ENCODE assay signal across 8 mouse cellular contexts in genomic region chr7:135790978-135791377, GRCm38 (mm10).
DNase-seq lines count a peak whose midpoint lies in the region; ATAC-seq and TF ChIP-seq lines count a peak whose summit lies in the region.
"Had no signal": no experiment of that assay in that cellular context is flagged by ENCODE, and none has a peak within 500 bp of the region (broad histone marks: within the 10 kb centered on the region; RNA-seq: fewer than 3 reads in every experiment).

No protein-coding gene starts in this region.

- H3K9ac ChIP-seq in ES-Bruce4 (ENCODE audit: low read depth, poor library complexity, severe bottlenecking): no peak overlapping the region
- no peak overlapping the region for H3K9ac ChIP-seq in heart, postnatal 0 days (replicated peaks; ENCODE audit: low read depth, low read length)
- H3K9ac ChIP-seq: lung, embryonic 15.5 days had no signal

- no peaks in the 10 kb centered on the region for H3K27me3 ChIP-seq in ES-Bruce4 (ENCODE audit: control insufficient read depth, insufficient read depth, low read length, poor library complexity, severe bottlenecking)
- H3K27me3 ChIP-seq in heart, postnatal 0 days (ENCODE audit: control insufficient read depth, insufficient read depth, low read length): no peaks in the 10 kb centered on the region
- H3K27me3 ChIP-seq: lung, embryonic 15.5 days had no signal

- TF ChIP-seq CTCF in ES-Bruce4 (IDR thresholded peaks at IDR 0.05; ENCODE audit: low read depth, low read length): peak; percentile 94
- TF ChIP-seq CTCF in cortical plate, adult 2 months (IDR thresholded peaks at IDR 0.05; ENCODE audit: extremely low read depth, insufficient read depth, low read length): peak; percentile 81
- peak; percentile 93 for TF ChIP-seq CTCF in heart, postnatal 0 days (IDR thresholded peaks at IDR 0.05; ENCODE audit: low read depth)

- no peak overlapping the region for H3K4me3 ChIP-seq in ES-Bruce4 (ENCODE audit: low read depth, low read length)
- no peak overlapping the region for H3K4me3 ChIP-seq in cortical plate, adult 2 months (ENCODE audit: insufficient read depth, low read length)
- no peak overlapping the region for H3K4me3 ChIP-seq in heart, postnatal 0 days (ENCODE audit: low read depth, low read length)
- H3K4me3 ChIP-seq: lung, embryonic 15.5 days had no signal

- TF ChIP-seq POLR2A in ES-Bruce4 (IDR thresholded peaks at IDR 0.05; ENCODE audit: insufficient read depth, low read length): no peak
- TF ChIP-seq POLR2A in cortical plate, adult 2 months (IDR thresholded peaks at IDR 0.05; ENCODE audit: extremely low read depth, insufficient read depth, low read length): no peak

- H3K27ac ChIP-seq in ES-Bruce4 (ENCODE audit: insufficient read depth, low read length): no peak overlapping the region
- no peak overlapping the region for H3K27ac ChIP-seq in cortical plate, adult 2 months (ENCODE audit: insufficient read depth, low read length)
- no peak overlapping the region for H3K27ac ChIP-seq in heart, postnatal 0 days (ENCODE audit: low read depth)
- H3K27ac ChIP-seq: lung, embryonic 15.5 days had no signal

- no peaks in the 10 kb centered on the region for H3K4me1 ChIP-seq in ES-Bruce4 (ENCODE audit: control insufficient read depth, insufficient read depth, low read length)
- no peaks in the 10 kb centered on the region for H3K4me1 ChIP-seq in cortical plate, adult 2 months (ENCODE audit: control insufficient read depth, insufficient read depth, low read length)
- peaks cover 12% of the 10 kb centered on the region; the same call in 1 of the 2 replicates for H3K4me1 ChIP-seq in heart, postnatal 0 days (ENCODE audit: control insufficient read depth, insufficient read depth)
- H3K4me1 ChIP-seq: lung, embryonic 15.5 days had no signal

- 3% methylated on average over 3 of the region's 3 CpGs for WGBS in heart, postnatal 0 days

- DNase-seq in ZHBTc4 (ENCODE audit: low read depth, low spot score): peak; percentile 72
- DNase-seq in heart, postnatal 0 days (ENCODE audit: low spot score): peak; percentile 49
- DNase-seq in layer of hippocampus, postnatal 25 days (ENCODE audit: extremely low spot score in 1 of 2, low spot score in 1 of 2): peak; percentile 66 to 91
- DNase-seq in lung, postnatal 25 days (ENCODE audit: low spot score): peak; percentile 36
- DNase-seq in right cerebral cortex, postnatal 36 days (ENCODE audit: low spot score in 2 of 2): peak; percentile 38 to 59

- H3K36me3 ChIP-seq in ES-Bruce4 (ENCODE audit: control insufficient read depth, insufficient read depth, low read length, poor library complexity, severe bottlenecking): no peaks in the 10 kb centered on the region
- no peaks in the 10 kb centered on the region for H3K36me3 ChIP-seq in heart, postnatal 0 days (replicated peaks; ENCODE audit: control insufficient read depth, insufficient read depth, low read length)
- H3K36me3 ChIP-seq: lung, embryonic 15.5 days had no signal

- H3K9me3 ChIP-seq in ES-Bruce4 (replicated peaks; ENCODE audit: control insufficient read depth, insufficient read depth, low read length, poor library complexity, severe bottlenecking): no peaks in the 10 kb centered on the region
- no peaks in the 10 kb centered on the region for H3K9me3 ChIP-seq in heart, postnatal 0 days (replicated peaks; ENCODE audit: control insufficient read depth, low read length)
- H3K9me3 ChIP-seq: lung, embryonic 15.5 days had no signal

- no peak for TF ChIP-seq EP300 in ES-Bruce4 (IDR thresholded peaks at IDR 0.05; ENCODE audit: insufficient read depth, low read depth, low read length)
- no peak for TF ChIP-seq EP300 in heart, postnatal 0 days (IDR thresholded peaks at IDR 0.05; ENCODE audit: low read depth)

- no peak for ATAC-seq in heart, postnatal 0 days (ENCODE audit: insufficient read depth, low read depth)

- H3K4me2 ChIP-seq in heart, postnatal 0 days (ENCODE audit: low read depth, low read length): no peak overlapping the region
- H3K4me2 ChIP-seq: lung, embryonic 15.5 days had no signal
